Mouse (Mus musculus): Measurements from ENCODE around the gene Camta1.
"Not testable (repeated sequence)": the region's sequence is repeated elsewhere in the genome, so short reads cannot be mapped to it uniquely, and the experiment has no call there.

Gene Camta1

DNA sequence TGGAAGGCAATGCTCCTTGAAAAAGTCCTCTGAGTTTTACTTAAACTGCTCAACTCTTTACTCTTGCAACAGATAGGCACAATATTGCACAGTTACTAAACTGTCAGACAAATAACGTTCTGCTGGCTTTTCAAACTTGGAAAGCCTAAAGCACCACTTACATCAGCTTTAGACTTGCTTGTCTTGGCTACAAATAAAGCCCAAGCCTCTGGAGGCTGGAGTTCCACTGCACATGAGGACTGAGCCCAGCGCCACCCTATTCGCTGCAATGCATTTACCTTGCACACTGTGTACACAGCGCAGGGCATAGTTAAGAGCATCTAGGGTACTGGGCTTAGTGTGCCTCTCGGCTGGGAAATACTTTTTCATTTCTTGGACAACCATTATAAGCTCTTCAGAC lies 818.4 kb downstream of the Camta1 start:
- no peak for DNase-seq

DNA sequence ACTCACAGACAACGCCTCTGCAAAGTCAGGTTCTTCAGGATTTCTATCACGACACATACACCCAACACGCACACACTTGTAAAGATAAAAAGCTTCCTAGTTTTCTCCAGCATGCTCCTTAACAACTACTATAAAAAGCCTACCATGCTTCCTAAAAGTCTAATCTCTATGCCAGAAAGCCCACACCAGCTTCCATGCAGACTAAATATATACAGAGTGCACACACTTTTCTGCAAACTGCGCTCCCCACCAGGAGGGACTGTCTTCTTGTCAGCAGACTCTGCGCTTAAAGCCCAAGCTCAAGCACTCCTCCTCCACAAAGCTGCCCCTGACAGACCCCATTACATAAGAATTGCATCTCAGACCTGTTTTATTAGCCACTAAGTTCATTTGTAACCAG lies 820.2 kb downstream of the Camta1 start:
- DNase-seq, result no peak

DNA sequence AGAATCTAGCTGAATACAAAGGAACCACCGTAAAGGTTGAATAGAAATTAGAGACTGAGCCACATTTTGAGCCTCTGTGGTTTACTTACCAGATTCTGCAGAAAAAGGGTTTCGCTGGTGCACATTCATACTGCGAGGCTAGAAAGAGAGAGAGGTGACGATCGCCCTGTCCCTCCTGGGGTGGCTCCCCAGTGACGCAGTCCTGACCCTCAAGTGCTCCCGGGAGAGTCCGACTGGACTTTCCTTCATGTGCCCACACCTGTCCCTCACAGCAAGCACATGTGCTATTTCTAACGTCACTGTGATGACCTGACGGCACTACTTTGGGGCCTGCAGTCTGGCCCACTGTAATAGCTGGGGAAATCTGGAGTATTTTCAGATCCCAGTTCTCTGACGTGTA lies 823.9 kb downstream of the Camta1 start:
- DNase-seq, result no peak

DNA sequence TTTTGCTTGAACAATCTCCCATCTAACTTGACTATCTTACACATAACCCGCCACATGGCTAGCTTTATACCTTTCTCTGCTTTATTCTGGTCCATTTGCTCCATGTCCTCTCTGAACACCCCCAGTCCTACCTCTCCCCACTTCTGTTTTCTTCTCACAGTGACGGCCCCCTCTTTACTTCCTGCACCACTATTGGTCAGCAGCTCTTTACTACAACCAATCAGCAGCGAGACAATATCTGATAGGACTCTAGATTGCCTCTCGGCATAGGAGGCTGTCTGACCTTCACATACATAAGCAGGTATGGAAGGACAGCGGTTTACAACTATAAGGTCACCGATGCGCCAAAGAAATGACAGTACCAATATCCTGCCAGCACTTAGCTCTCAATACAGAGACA lies 825.2 kb downstream of the Camta1 start:
- DNase-seq, result no peak

DNA sequence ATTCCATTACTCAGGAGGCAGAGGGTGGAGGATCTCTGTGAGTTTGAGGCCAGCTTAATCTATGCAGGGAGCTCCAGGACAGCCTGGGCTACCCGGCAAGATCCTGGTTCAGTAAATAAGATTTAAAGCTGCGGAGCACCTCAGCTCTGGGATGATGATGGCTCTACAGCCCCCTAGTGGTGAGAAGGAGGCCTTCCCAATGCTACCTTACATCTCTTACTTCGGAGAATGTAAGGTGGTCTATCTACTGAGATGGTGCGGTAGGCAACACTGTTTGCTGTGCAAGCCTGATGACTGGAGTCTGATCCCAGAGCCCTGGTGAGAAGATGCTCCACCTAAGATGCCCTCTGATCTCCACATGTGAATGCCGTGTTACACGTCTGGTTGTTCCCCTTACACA lies 834.7 kb downstream of the Camta1 start:
- DNase-seq, result no peak

DNA sequence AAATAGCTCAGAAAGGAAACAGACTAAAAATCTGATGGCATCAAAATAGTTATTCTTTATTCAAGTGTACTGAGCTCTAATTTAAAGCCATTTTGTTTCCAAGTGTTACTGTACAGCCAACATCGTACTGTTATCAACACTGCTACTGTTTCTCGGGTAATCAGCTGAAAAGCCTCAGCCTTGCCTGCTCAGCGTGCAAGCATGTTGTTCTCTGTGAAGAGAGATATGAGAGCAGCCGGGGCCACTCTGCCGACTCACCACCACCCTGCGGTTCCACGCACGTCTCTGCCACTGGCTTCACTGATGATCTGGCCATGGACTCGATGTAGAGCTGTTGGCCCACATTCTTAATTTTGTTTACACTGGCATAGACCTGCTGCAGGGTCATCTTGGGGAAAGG lies 837.5 kb downstream of the Camta1 start:
- no peak for DNase-seq

DNA sequence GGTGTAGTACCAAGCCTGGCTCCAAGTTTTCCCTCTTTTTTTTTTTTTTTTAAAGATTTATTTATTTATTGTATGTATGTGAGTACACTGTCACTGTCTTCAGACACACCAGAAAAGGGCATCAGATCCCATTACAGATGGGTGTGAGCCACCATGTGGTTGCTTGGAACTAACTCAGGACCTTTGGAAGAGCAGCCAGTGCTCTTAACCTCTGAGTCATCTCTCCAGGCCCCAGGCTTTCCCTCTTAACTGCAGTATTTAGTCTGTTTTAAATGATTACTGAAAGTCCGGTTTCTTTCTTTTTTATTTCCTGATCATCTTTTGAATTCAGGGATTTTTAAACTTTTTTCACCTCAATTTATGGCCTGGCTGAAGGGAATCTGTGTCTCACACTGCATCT lies 844.3 kb downstream of the Camta1 start:
- not testable (repeated sequence) for DNase-seq

DNA sequence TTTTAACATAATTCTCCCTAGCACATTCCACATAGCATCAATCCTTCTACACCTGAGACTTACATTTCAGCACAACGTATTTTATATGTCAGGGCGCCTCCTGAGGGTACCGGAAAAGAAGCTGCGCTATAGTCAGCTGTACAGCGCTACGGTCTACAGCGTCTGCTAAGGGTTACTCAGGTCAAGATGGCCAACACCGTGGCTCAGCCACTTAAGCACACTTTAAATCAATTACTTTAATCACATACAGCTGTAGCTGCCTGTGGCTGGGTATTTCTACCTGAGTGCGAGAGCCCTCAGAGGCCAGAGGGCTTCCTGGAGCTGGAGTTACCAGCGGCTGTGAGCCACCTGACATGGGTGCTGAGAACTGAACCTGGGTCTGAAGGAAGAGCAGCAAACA lies 845.7 kb downstream of the Camta1 start:
- no peak for DNase-seq

DNA sequence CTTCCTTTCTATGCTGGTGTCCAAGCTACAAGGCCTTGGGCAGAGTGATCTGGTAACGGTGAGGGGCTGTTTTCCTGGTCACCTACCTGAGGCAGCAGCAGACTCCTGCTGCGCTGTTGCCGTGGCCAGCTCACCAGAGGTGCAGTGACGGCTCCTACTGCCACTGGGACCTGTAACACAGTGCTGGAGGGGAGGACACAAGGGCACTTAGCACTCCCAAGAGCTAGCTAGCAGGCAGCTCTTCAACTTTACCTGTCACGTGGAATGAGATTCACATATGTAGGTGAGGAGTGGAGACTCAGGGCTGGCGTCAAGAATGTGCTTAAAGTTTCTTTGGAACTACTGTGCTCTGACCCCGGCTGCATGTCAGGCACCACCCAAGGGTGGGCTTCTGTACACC lies 851.4 kb downstream of the Camta1 start:
- DNase-seq, result no peak

DNA sequence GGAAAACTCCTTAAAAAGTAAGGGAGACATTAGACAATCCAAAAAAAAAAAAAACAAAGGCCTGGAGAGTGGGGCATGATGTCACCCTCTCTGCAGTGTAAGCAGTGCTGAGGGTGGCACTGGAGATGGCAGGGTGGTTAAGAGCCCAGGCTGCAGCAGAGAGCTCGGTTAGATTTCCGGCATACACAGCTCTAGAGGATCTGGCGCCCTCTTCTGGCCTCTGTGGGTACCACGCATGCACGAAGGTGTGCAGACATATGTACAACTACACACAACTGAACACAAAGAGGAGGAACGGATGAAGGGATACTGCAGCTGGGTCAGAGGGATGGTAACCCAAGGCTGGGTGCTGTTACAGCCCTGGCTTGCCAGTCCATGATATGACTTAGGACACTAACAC lies 854.7 kb downstream of the Camta1 start:
- DNase-seq, result peak; percentile 14 to 16

DNA sequence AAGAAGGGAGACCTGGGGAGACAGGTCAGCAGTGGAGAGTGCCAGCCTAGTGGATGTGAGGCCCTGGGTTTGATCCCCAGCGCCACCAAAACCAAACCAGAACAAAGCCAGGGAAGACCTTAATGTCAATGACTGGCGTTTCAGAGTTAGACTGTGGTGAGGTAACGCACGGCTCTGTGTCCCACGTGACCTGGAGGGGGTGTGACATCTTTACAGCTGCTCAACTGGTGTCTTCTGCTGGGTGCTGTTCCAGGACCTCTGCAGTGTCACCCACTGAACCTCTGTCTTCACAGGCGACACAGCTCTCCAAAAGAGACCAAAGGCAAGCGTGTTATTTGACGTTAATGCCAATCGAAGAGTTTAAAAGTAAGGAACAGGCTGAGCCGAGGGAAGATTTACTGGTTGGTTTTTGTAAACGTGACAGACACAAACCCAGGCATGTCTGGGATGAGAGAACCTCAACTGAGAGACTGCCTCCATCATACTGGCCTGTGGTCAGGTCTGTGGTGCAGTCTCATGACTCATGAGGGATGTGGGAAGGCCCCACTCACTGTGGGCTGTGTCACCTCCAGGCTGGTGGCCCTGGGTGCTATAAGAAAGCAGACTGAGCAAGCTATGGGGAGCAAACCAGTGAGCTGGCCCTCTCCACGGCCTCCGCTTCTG lies 855.9 kb downstream of the Camta1 start:
- DNase-seq, result no peak

DNA sequence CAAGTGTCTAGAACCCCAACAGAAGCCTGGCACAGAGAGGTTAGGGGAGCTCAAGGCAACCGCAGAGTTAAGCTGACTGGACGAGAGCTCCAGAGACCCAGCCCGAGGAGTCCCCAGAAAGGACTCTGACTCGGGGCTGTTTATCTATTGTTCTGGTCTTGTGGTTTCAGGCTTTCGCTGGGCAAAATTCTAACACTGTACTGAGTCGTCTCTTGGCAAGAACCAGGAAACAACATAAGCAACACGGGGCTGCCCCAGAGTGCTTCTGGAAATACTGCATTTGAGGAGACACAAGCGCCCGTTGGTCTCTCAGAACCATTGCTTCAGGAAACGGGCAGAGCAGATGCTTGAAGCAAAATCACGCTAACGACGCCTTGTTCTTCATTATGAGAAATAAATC lies 860.3 kb downstream of the Camta1 start:
- no peak for DNase-seq

DNA sequence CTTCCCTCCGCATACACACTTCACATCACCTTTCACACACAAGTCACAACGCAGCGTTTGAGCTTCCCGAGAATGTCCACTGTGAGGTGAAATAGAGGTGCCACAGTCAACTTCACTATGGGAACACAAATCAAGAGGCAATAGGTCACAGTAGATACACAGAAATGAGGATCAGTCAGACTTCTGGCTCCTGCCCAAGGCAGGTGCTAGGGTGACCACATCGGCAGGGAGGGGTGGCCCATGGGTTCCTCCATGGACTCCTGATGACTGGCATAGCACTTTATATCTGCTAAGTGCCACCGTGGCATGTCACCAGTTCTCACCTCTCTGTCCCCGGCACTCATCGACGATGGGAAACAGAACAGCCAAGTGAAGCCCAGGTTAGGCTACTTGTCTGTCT lies 863.0 kb downstream of the Camta1 start:
- DNase-seq, result no peak

DNA sequence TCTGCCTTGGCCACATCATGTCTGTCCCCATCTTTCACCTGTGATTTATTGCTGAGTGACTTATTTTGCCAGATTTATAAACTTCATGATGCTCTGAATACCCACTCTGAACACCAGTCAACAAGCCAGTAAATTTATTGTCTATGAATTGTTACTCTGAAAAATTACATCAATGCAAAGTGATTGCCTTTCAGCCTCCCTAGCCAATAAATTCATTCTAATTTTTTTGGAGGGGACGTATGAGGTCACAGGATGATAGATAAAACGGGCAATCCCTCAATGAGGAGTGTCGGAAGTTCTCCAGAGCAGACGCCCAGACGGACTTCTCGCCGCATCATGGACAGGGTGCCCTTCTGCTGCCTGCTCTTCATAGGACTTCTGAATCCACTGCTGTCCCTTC lies 864.9 kb downstream of the Camta1 start, which contains the start of gene Uts2:
Gene Uts2 (plus strand): TSS at position 301 of the 400 bp plus-strand sequence.
- DNase-seq, result no peak

DNA sequence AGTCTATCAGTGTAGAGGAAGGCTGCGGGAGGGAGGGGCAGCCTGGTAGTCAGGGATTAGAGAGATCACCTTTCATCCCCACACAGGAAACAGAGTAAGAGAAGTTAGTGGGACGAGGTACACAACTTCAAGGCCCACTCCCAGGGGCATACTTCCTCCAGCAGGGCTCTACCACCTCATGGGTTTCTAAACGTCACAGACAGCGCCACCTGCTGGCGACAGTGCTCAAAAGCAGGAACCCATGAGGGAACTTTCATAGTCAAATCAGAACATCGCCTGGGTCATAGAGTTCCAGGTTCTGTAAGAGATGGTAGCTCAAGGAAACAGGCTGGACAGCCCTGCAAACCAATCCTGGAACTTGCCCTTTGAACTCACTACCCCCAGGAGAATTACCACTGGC lies 871.5 kb downstream of the Camta1 start:
- DNase-seq, result no peak

DNA sequence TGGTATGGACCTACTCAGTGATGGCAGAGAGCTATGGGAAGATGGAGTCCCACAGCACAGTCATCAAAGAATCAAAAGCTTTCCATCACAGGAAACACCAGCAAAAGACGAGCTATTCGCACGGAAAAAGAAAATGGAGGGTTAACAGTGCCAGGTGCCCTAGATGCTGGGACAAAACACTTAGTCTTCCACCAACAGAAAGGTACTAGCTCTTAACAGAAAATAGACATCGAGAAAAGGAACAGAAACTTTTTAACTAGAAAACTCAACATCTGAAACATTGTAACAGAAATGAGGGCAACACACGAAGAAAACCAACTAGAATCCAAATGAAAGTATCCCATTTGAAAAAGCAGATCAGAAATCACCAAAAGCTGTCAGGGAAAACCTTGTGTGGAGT lies 881.5 kb downstream of the Camta1 start:
- DNase-seq, result no peak

DNA sequence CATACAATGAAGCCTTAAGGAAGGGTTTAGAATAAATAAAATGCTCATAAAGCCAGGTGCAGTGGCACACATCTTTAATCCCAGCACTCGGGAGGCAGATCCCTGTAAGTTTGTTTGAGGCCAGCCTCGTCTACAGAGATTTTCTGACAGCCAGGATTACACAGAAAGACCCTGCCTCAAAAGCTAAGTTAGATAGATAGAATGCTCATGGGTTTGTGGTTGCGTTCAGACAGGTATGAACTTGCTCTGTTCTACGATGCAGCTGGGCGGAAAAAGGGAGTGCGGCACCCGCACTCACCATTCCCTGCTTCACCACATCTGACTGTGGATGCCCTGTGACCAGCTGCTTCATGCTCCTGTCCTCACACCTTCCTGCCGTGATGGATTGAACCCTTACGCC lies 882.2 kb downstream of the Camta1 start:
- DNase-seq, result no peak

DNA sequence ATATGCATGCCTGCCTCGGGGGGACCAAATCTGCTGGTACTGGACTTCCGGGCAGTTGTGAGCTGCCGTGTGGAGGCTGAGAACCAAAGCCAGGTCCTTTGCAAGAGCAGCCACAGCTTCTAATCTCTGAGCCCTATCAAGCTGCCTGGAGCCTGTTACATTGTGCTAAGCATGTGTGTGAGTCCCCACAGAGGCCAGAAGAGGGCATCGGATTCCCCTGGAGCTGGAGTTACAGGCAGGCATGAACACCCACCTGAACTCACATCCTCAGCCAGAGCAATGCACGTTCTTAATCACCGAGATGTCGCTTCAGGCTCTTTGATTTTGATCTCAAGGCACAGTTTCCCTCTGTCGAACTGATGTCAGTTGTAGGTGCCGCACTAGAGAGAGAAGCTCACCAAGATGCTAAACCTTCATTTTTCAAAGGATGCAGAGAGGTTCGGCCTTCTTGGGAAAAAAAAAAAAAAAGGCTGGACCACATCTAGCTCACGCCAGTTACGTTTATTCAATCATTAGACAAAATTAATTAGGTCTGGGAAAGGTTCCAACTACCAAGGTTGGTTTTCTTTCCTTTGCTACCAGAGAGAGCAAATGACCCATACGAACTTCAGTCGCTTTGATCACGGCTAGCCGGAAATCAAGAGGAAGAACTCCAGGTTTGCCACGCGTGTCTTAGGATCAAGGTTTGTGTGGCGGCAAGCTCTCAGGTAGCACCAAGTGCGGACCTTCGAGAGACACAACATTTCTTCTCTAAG lies 883.3 kb downstream of the Camta1 start:
- DNase-seq, result no peak

DNA sequence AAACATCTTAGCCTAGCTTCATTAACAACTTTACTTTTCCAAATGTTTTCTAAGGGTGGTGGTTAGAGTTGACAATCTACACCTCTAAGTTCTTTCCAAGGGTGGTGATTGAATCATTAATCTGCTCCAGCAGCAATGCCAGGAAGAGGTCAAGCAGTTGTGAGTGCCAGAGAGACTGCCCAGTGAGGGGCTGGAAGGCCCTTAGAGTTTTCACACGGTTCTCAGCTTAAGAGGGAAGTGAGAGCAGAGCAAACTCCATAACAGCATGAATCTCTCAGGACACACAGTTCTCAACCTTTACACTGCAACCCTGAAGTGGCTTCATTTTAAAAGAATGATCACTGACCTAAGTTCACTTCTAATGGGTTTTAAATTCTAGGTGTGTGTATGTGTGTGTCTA lies 886.5 kb downstream of the Camta1 start:
- no peak for DNase-seq

DNA sequence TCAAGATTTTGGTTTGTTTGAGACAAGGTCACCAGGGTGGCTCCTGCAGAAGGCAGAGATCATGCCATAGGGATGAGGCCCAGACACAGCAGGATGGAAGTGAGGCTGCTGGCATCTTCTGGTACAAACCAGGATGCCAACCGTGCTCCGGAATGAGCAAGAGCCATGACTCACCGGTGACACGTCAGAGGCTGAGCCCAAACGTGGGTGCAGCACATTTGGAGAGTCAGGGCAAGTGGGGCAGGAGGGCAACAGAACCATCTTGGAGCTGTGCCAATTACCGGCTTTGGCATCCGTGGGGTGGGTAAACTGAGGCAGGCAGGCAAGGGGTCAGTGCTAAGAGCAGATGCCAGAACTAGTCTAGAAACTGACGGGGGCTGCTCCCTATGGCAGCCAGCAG lies 888.4 kb downstream of the Camta1 start:
- DNase-seq, result no peak

DNA sequence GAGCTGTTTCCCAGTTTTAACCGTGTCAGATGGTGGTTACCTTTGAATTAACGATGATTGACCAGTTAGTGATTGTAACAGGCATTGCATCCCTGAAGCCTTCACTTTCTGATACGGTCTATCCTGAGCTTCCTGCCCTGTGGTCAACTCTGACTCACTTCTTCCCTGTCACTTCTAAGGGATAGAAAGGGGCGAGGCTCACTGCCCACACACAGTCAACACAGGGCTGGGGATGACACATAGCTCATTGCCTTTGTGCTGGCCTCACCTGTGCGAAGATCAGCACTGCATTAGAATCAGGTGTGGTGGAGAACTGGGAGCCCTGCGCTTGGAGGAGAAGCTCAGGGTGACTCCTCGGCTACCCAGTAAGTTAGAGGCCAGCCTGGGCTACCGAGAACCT lies 892.7 kb downstream of the Camta1 start:
- DNase-seq, result no peak

DNA sequence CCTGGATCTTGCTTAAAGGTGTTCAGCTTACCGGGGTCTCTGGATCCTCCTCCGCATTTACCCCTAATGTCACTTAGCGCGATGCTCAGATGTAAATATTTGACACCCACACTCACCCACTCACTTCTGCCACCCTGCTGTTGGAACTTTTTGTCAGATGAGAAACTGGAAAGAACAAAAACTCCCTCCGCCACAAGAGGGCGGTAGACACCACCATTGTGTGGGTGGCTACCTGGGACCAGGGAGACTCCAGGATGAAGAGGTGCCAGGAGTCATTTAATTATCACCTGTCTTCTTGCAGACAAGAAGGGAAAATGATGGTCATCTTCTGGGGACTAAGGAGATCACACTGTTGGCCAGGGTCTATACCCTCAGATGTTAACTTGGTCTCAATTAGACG lies 895.1 kb downstream of the Camta1 start:
- DNase-seq, result peak in 1 of 2 experiments; percentile 30

DNA sequence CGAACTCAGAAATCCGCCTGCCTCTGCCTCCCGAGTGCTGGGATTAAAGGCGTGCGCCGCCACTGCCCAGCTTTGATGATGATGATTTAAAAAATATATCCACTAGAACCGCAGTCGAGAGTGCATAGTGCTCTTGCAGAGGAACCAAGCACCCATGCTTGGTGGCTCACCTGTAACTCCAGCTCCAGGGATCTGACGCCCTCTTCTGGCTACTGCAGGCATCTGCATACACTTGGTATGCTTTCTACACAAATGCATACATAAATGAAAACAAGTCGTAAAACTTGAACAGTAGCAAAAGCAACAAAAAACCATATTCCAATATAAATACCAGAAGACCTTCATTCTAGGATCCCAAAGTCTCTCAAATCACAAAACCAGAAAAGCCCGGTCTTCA lies 896.1 kb downstream of the Camta1 start:
- DNase-seq, result no peak

DNA sequence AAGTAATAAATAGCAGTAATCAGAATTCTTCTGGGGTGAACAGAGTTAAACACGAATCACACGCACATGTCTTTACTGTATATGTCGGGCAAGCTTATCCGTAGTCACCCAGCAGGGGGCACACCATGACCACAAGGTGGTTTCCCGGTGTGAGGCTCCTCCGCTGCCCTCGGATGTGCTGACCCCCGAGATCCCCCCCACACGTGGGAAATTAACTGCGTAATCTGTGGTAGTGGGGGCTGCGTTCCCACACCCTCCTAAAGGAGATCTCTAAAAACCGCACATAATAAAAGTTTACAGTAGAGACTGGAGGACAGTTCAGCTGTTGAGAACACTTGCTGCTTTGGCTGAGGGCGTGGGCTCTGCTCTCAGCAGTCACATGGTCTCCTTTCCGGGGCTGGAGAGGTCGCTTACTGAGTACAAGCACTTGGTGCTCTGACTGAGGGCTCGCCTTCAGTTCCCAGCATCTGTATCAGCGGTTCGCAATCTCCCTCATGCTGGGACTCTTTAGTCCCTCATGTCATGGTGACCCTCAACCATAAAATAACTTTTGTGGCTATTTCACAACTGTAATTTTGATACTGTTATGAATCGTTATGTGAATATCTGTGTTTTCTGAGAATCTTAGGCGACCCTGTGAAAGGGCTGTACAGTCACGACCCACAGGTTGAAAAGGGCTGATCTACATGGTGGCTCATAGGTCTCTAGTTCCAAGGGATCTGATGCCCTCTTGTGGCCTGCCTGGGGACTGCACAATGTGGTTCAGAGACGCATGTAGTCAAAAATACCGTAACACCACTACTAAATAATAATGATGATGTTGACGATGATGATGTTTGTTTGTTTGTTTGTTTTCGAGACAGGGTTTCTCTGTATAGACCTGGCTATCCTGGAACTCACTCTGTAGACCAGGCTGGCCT lies 896.8 kb downstream of the Camta1 start:
- DNase-seq, result peak; percentile 67 to 73

Measured in thymus, adult 18-20 months (tissue).